Mouse (Mus musculus) skeletal muscle tissue, adult 2 months (tissue): ENCODE data around the gene Shcbp1.
"Not testable (repeated sequence)": the region's sequence is repeated elsewhere in the genome, so short reads cannot be mapped to it uniquely, and the experiment has no call there.

Experiments used
- DNase-seq: peaks from one replicate; pipeline ENCODE4 v3.0.0-alpha.2; 2012; ENCODE audit warnings: low read depth, low spot score

Shcbp1 gene

DNA sequence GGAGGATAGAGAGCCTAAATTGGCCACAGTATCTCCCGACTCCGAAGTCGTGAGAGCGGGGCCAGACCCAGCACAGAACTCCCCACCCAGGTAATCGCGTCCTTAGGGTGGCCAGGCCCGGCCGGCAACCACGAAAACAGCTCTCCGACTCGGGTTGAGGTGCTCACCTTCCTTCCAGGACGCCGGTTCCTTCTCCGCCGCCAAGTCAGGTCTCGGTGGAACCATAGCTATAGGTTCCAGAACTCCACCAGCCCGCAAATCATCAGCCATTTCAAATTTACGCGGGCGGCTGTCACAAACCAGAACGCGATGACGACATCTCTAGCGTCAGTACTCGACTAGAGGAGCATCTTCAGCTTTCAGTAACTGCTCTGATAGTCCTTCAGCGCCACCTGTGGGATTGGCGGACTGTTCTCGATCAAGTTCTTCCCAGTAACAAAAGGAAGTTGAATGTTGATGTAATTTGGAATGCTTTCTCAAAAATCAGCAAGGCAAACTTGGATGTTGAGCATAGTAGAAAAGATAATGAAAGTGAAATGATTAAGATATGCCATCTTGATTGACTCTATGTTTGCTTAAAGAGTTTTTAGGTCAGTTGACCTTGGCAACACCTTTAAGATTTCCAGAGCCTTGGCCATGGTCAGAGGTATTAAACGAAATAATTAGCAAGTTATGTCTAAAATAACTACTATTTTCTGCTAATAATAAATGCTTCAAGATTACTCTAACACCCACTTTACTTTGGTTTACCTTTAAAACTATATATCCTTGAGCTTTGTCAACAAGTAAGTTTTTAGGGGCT is at the start of gene Shcbp1:
TSS of gene Shcbp1 (minus strand) at position 314 of the 802 bp plus-strand sequence.
- DNase-seq: peak; percentile 82

DNA sequence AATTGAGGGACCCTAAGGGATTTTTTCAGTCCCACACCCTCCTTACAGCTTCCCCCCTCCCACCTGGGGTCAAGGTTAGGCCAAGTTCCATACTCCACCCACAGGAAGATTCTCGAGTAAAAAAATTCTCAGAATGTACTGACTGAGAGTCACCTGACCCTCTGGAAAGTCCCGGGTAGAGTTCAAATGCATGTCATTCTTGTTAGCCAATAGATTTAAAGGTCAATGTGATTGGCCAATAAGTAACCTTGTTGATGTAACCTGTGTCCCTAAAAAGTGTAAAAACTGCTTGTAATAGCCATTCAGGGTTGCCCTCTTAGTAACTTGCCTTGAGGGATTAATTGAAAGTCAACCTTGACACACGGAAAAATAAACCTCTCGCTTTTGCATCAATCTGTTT is 29.5 kb upstream of the Shcbp1 start:
- DNase-seq: no peak

DNA sequence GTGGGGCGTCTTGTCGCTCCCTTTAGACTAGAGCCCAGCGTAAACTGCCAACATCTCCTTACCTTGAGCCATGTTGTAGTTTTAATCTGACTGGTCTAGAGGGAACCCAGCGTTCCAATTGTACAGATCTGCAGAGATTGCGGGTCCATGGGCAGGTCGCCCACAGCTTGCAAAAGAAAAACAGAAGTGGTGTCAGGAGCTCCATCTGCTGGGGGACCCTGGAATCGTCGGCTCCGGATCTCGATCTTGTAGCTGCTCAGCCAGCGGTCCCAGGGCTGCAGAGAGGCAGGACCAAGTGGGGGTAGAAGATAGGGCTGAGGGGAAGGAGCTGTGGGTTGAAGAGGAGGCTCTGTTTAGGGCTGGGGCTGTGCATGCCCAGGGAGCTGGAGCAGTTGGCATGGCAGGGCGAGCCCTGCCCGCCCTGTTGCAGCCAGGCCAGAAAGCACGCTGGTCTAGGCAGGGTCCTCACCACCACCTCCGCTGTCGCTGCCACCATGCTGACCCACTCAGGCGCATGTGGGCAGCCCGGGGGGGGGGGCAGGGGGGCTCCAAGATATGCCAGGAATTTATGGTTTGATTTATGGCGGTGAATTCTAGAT is 21.3 kb upstream of the Shcbp1 start:
- DNase-seq: no peak

DNA sequence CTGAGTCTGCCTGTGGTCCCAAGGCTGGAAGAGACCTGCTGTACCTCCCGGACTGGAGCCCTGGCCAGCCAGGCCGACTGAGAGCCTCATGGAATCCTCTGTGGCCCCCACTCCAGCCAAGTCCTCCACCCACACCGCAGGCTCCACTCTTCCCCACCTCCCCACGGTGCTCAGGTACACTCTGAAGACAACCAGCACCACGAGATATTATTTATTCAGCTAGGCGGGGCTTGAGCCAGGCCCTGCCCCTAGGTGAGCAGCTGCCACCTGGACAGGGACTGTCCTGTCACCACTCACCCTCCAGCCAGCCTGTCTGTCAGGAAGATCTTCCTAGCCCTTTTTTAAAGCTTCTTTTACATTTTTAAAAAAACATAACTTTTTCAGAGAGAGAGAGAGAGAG is 1.1 kb downstream of the Shcbp1 start:
- no peak for DNase-seq

DNA sequence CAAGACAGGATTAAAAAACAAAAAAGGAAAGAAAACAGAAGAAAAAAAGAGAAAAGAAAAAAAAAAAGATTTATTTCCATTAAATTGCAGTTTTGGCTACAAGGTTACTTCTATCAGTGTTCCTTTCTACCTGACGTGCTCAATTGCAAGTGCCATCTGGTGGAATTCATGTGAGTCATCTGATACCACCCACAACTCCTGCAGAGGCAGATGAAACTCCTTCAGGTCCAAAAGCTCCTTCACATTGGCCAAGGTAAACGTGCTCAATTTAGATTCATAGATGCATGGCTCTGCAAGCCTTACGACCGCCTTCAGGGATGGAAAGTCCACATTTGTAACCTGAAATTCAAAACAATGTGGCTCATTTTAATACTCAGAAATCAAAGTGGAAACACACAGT is 14.6 kb downstream of the Shcbp1 start:
- DNase-seq: no peak

DNA sequence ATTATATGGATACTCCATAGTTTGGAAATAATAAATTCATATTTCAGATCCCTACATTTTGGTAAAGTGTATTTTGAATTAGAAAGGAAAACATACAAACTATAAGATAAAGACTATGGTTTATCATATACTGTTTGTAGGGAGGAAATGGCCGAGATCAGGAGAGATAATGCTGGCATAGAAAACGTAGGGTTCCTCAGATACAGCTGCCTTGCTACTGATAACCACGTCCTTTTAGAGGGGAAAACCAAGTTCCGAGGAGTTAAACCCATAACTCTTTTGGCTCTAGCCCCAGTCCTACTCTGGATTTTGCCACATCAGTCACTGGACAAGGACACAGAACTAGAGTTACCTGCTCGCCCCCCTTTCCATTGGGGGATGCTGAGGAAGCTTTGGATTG is 26.3 kb downstream of the Shcbp1 start:
- no peak for DNase-seq

DNA sequence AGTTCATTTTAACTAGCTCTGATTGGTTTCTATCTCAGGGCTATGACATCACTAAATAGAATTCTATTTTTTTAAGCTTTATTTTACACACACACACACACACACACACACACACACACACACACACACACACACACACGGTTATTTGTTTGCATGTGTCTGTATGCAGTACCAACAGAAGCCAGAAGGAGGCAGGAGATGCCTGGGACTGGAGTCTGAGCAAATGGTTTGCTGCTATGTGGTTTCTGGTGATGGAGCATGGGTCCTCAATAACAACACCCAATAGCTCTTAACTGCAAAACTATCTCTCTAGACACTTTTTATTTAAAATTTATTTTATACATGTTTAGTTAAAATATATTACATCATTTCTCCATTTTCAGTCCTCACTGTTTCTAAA is 48.4 kb downstream of the Shcbp1 start:
- no peak for DNase-seq

DNA sequence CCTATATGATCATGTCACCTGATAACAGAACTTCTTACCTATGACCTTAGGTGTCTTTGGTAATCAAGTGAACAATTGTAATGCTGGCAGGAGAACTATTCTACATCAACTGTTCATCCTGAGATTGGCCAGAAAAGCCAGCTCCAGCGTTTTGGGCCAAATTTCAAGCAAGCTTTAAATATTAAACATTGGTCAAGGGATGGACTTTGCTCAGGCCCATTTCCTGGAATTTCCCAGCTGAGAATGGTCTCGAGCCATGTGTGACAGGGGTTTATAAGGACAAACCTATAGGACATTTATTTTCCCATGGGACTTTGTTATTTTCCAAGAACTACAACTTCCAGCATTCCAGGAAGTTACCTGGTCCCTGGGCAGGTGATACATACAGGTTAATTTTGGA is 63.8 kb downstream of the Shcbp1 start:
- DNase-seq: no peak

DNA sequence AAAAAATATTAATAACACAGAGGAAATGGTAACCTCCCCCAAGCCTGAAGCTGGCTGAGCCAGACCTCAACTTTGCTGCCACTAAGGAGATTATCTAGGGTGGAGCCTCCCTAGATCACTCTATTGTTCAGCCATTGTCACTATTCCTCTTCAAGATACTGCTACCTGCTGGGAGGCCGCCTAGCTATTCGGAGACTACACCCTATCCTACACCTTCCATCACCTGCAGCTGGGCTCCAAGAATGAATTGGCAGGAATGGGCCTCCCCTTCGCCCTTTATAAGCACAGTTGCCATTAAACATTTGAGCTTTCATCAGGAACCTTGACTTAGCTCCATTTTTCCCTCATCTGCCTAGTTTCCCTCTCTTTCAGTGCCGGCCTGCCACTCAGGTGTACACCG is 71.0 kb downstream of the Shcbp1 start:
- not testable (repeated sequence) for DNase-seq

DNA sequence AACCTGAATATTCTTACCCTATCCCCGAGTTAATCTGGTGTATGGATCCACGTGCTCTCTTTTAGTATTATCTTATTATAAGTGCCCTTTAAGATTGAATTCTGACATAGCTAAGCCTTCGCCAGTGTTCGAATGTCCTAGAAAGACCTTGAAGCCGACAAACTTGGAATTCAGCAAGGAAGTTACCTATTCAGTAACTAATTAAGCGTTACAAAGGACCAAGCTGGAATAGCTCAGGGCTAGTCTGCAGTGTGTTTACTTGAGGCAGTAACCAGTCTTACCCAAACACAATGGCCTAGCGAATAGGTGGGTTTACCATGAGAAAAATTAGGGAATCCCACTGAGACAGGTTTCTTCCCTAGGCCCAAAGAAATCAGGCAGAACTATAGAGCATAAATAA is 71.5 kb downstream of the Shcbp1 start:
- not testable (repeated sequence) for DNase-seq

DNA sequence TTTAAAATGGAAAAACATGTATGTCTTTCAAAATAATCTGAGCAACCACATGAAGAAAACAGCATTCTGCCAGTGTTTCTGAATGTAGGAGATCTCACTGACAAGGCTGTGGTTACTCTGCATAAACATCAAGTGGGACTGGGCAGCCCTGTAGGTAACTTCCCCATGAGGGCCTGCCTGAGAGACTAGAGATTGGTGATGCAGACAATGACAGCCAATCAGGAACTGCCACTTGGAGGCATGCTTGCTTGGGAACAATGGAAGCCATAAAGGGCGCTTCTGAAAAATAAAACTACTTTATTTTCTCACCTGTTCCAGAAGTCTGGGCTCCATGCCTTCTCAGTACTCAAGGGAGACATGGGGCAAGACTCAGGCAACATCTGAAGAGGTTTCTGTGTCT is 87.7 kb downstream of the Shcbp1 start:
- no peak for DNase-seq
